10 mouse cellular contexts compared by ENCODE assay signal in genomic region chr1:134858344-134859053, GRCm38 (mm10).
DNase-seq lines count a peak whose midpoint lies in the region; ATAC-seq lines count a peak whose summit lies in the region.
"Had no signal": no experiment of that assay in that cellular context is flagged by ENCODE, and none has a peak within 500 bp of the region (broad histone marks: within the 10 kb centered on the region; RNA-seq: fewer than 3 reads in every experiment).

No protein-coding gene starts in this region.

- 45% methylated on average over 3 of the region's 3 CpGs for WGBS in hindbrain, embryonic 13.5 days
- 74% methylated on average over 3 of the region's 3 CpGs for WGBS in hindbrain, embryonic 12.5 days

- H3K27ac ChIP-seq in hindbrain, embryonic 13.5 days = peak overlapping the region; percentile 8; the same call in 1 of the 2 replicates
- H3K27ac ChIP-seq in hindbrain, embryonic 12.5 days = no peak overlapping the region
- H3K27ac ChIP-seq: midbrain, embryonic 12.5 days had no signal

- no peak for ATAC-seq in hindbrain, embryonic 13.5 days (ENCODE audit: low FRiP score)
- ATAC-seq in hindbrain, embryonic 12.5 days (ENCODE audit: low FRiP score) = no peak

- no peak overlapping the region for H3K4me3 ChIP-seq in hindbrain, embryonic 13.5 days
- no peak overlapping the region for H3K4me3 ChIP-seq in hindbrain, embryonic 12.5 days
- H3K4me3 ChIP-seq: midbrain, embryonic 12.5 days had no signal

- peaks cover 24% of the 10 kb centered on the region for H3K4me1 ChIP-seq in hindbrain, embryonic 13.5 days (replicated peaks)
- H3K4me1 ChIP-seq in hindbrain, embryonic 12.5 days = peaks cover 16% of the 10 kb centered on the region

- H3K27me3 ChIP-seq in hindbrain, embryonic 13.5 days = no peaks in the 10 kb centered on the region
- no peaks in the 10 kb centered on the region for H3K27me3 ChIP-seq in hindbrain, embryonic 12.5 days

- H3K36me3 ChIP-seq in hindbrain, embryonic 13.5 days = 0 out of 2 replicates have a peak, but pooled peaks cover 6% of the 10 kb centered on the region
- no peaks in the 10 kb centered on the region for H3K36me3 ChIP-seq in hindbrain, embryonic 12.5 days
- H3K36me3 ChIP-seq: midbrain, embryonic 12.5 days had no signal

- no peak overlapping the region for H3K4me2 ChIP-seq in hindbrain, embryonic 13.5 days
- no peak overlapping the region for H3K4me2 ChIP-seq in hindbrain, embryonic 12.5 days (replicated peaks)
- H3K4me2 ChIP-seq: midbrain, embryonic 12.5 days had no signal

- no peaks in the 10 kb centered on the region for H3K9me3 ChIP-seq in hindbrain, embryonic 13.5 days
- no peaks in the 10 kb centered on the region for H3K9me3 ChIP-seq in hindbrain, embryonic 12.5 days (replicated peaks)
- H3K9me3 ChIP-seq: midbrain, embryonic 12.5 days had no signal

- no peak overlapping the region for H3K9ac ChIP-seq in hindbrain, embryonic 13.5 days
- no peak overlapping the region for H3K9ac ChIP-seq in hindbrain, embryonic 12.5 days
- H3K9ac ChIP-seq: midbrain, embryonic 12.5 days had no signal

- DNase-seq in Muller cell, postnatal 12 days (ENCODE audit: inconsistent ontology term) = peak; percentile 47
- DNase-seq in gastrocnemius, adult 18-20 months (ENCODE audit: low spot score) = peak; percentile 88
- DNase-seq in heart, postnatal 36 days = peak; percentile 72
- no peak for DNase-seq in thymus, postnatal 36 days
- DNase-seq in left cerebral cortex, adult 9 months (ENCODE audit: low spot score in 2 of 2) = no peak
- DNase-seq in embryo, embryonic 11 days = no peak
- DNase-seq: thymus, adult 18-20 months had no signal

- intact Hi-C loops in heart, postnatal 36 days (cut with DNase I) = loop anchor here (2.0 kb wide), 1 partner anchor 50 kb away; no protein-coding TSS in a partner anchor

Comparison
In these comparisons a context has a peak if more than half of its experiments do, and no peak if none do; other contexts are left out.
1. DNase-seq: peak in Muller cell, postnatal 12 days (single experiment), gastrocnemius, adult 18-20 months (single experiment) and heart, postnatal 36 days (2 of 2); none in thymus, postnatal 36 days (0 of 2), left cerebral cortex, adult 9 months (0 of 2) and embryo, embryonic 11 days (single experiment).